Mouse (Mus musculus): ENCODE measurements around the gene Serpind1.

The Serpind1 gene

GRCm38 (mm10) chr16:17346766-17347165 lies 15.6 kb downstream of the Serpind1 start:
- no peak for DNase-seq (ENCODE audit: low spot score in 2 of 2)

- DNase-seq (ENCODE audit: low spot score in 2 of 2), result no peak
These were observed 24.9 kb downstream of the Serpind1 start for GRCm38 (mm10) chr16:17356031-17356430.

GRCm38 (mm10) chr16:17358787-17359186 lies 27.6 kb downstream of the Serpind1 start:
- DNase-seq (ENCODE audit: low spot score in 2 of 2), result no peak

- DNase-seq (ENCODE audit: low spot score in 2 of 2), result no peak
These were observed 51.1 kb downstream of the Serpind1 start for GRCm38 (mm10) chr16:17382306-17382705.

- no peak for DNase-seq (ENCODE audit: low spot score in 2 of 2)
These were observed 52.6 kb downstream of the Serpind1 start for GRCm38 (mm10) chr16:17383594-17384326.

GRCm38 (mm10) chr16:17392784-17393183 lies 61.6 kb downstream of the Serpind1 start:
- no peak for DNase-seq (ENCODE audit: low spot score in 2 of 2)

All from cerebellum, postnatal 4 days (tissue).